Mouse (Mus musculus): Measurements from ENCODE around the gene Ncaph2.

Ncaph2 gene

GRCm38 (mm10) chr15:89378831-89379401, 23.4 kb downstream of the Ncaph2 start, which contains the start of gene Odf3b:
TSS of gene Odf3b (minus strand) at chr15:89379282.
- WGBS, result 4% methylated on average over 33 of the region's 33 CpGs

GRCm38 (mm10) chr15:89379429-89379828, 23.9 kb downstream of the Ncaph2 start:
- WGBS, result 38% methylated on average over 10 of the region's 10 CpGs

DNA sequence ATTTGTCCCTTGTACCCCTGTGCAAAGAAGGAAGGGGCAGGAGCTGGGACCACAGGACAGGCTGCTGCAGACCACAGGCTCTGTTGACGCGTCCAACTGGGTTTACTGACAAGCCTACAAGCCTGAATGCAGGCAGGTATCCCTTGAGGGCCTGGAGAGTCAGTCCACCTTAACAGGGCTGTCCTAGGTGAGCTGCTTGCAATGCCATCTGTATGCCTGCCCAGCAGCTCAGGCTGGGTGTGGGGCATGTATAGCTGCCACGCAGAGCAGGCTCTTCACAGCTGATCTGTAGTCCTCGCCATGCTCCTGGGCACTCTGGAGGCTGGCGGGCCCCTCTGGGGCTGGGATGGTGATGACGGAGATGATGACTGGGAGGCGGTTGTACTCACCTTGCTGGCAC, 29.1 kb downstream of the Ncaph2 start, which contains the start of gene Klhdc7b:
Gene Klhdc7b, plus strand, starts transcription at position 301 of the 400 bp plus-strand sequence.
- 95% methylated on average over 7 of the region's 7 CpGs for WGBS

DNA sequence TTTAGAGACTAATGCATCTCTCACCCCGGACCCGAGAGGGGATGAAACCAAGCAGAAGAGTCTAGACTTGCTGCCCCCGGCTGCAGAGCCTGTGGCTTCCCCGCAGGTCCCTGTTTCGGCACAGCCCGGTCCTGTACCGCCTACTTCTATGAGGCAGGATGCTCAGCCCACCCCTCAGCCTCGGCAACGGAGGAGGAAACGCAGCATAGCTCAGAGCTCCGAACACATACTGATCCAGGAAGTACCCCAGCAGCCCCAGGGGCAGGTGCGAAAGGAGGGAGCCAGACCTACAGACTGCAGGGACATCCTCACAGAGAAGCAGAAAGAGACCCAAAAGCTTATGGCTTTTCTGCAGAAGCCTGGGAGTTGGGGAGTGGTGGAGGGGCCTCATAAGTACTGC, 31.6 kb downstream of the Ncaph2 start:
- WGBS, result 47% methylated on average over 12 of the region's 12 CpGs

GRCm38 (mm10) chr15:89390081-89390480, 34.6 kb downstream of the Ncaph2 start:
- WGBS, result 83% methylated on average over 10 of the region's 10 CpGs

DNA sequence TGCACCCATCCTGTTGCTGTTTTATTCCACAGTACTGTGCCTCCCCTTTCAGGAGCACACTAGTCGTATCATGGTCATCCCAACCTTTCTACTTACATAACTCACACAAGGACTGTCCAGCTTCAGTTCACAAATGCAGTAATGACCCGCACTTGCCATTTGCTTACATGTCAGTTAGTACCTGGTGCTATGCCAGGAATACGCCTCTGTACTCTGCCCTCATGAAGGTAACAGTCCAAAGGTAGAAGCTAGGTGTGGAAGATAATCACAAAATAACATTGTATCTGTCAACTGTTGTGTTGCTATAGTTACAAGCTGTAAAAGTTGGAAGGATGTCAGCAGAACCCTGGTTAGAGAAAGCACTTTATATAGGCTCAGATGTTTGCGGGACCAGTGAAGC, 41.4 kb downstream of the Ncaph2 start:
- 82% methylated on average over 4 of the region's 4 CpGs for WGBS

DNA sequence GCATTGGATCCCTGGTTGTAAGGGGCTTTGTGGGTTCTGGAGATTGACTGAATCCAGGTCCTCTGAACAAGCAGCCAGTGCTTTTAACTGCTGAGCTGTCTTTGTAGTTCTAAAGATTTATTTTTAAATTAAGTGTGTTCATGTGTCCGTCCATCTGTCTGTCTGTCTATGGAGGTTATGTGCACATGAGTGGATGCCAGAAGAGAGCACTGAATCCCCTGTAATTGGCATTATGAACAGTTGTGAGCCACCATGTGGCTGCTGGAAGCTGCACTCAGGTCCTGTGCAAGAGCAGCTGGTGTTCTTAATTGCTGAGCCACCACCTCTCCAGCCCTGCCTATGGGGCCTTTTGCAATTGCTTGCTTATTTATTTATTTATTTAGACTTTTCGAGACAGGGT, 42.6 kb downstream of the Ncaph2 start:
- WGBS, result 64% methylated on average over 2 of the region's 2 CpGs

- WGBS, result 100% methylated on average over 1 of the region's 1 CpGs
These were observed 44.2 kb downstream of the Ncaph2 start for GRCm38 (mm10) chr15:89399716-89400115.

GRCm38 (mm10) chr15:89402471-89402870, 47.0 kb downstream of the Ncaph2 start:
- 77% methylated on average over 1 of the region's 1 CpGs for WGBS

- 84% methylated on average over 10 of the region's 10 CpGs for WGBS
These were observed 49.5 kb downstream of the Ncaph2 start for GRCm38 (mm10) chr15:89404831-89405623.

GRCm38 (mm10) chr15:89410118-89410517, 54.6 kb downstream of the Ncaph2 start, which contains the start of gene Syce3:
TSS of gene Syce3 (minus strand) at chr15:89410503.
- 89% methylated on average over 24 of the region's 24 CpGs for WGBS

GRCm38 (mm10) chr15:89415282-89415681, 59.8 kb downstream of the Ncaph2 start:
- WGBS, result 77% methylated on average over 8 of the region's 8 CpGs

DNA sequence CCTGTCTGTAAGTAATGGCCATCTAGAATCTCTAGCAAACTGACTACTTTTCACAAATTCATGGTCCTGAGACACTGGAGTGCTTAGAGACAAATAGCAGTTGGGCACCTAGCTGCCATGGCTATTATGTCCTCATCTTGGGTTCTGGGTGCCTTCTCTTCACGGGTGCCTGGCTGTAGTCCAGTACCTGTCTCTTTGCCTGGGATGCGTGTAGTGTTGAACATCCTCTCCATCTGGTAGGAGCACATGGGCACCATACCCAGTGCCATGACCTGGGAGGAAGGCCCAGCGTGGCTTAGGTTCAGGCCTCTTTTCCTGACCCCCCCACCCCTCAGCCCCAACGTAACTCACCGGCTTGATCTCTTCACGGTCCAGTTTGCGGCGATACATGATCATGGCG, 66.4 kb downstream of the Ncaph2 start:
- 98% methylated on average over 9 of the region's 9 CpGs for WGBS

Measured in cerebral cortex, adult 2 months (tissue).